Mouse (Mus musculus): ENCODE results near the gene Sgo2a.

GRCm38 (mm10) chr1:57949195-57949594 lies 46.6 kb upstream of the Sgo2a start:
- TF ChIP-seq CTCF (conservative IDR thresholded peaks at IDR 0.05; ENCODE audit: low read length) (no peak), NANOG (IDR thresholded peaks at IDR 0.05; ENCODE audit: borderline replicate concordance, low read length) (no peak), POU5F1 (IDR thresholded peaks at IDR 0.05; ENCODE audit: borderline replicate concordance, low read length) (no peak)

Measured in E14TG2a.4 (cell line).